Mouse (Mus musculus) C2C12 (cell line): ENCODE data around the gene Gm20388. TPM values are rescaled to one million over a fixed set of nuclear protein-coding genes. Genes with fewer than 3 reads are reported as not detected.

ENCODE experiments used
- H3K27me3 ChIP-seq: one replicate; pipeline ENCODE4 v1.6.1; 2011; ENCODE audit not compliant: control insufficient read depth, insufficient read depth, insufficient read length
- H3K36me3 ChIP-seq: one replicate; pipeline ENCODE4 v1.6.1; 2011; ENCODE audit not compliant: control insufficient read depth, insufficient read depth
- H3K4me3 ChIP-seq: one replicate; pipeline ENCODE4 v1.5.1; 2011; ENCODE audit warnings: mild to moderate bottlenecking, control low read depth; ENCODE audit not compliant: poor library complexity, insufficient read depth, severe bottlenecking
- H3K79me2 ChIP-seq: one replicate; pipeline ENCODE4 v1.6.1; 2011; ENCODE audit not compliant: control insufficient read depth, insufficient read depth
- H3K79me3 ChIP-seq: one replicate; pipeline ENCODE4 v1.6.1; 2011; ENCODE audit warnings: low read depth, control low read depth
- H3ac ChIP-seq: one replicate; pipeline ENCODE3; 2011; ENCODE audit warnings: low read depth; ENCODE audit not compliant: control insufficient read depth, insufficient read length
- CEBPB ChIP-seq: IDR thresholded peaks from one replicate; pipeline ENCODE4 v1.6.1; 2011; ENCODE audit warnings: low read depth, mild to moderate bottlenecking, control low read depth, moderate library complexity
- CTCF ChIP-seq: IDR thresholded peaks from one replicate; pipeline ENCODE4 v1.5.1; 2011; ENCODE audit not compliant: control insufficient read depth, insufficient read depth, insufficient read length
- FOSL1 ChIP-seq: IDR thresholded peaks from one replicate; pipeline ENCODE4 v1.8.0; 2011; ENCODE audit warnings: mild to moderate bottlenecking, low read length; ENCODE audit not compliant: poor library complexity, insufficient read depth, severe bottlenecking
- MAX ChIP-seq: IDR thresholded peaks from one replicate; pipeline ENCODE4 v1.6.1; 2011; ENCODE audit warnings: mild to moderate bottlenecking, control low read depth
- MYOD1 ChIP-seq: IDR thresholded peaks from one replicate; pipeline ENCODE4 v1.6.1; 2011; ENCODE audit warnings: low read depth; ENCODE audit not compliant: control insufficient read depth, insufficient read length
- MYOG ChIP-seq: IDR thresholded peaks from one replicate; pipeline ENCODE4 v1.6.1; 2011; ENCODE audit not compliant: control insufficient read depth, insufficient read length; ENCODE audit errors: extremely low read depth
- USF1 ChIP-seq: IDR thresholded peaks from one replicate; pipeline ENCODE4 v1.6.1; 2011; ENCODE audit warnings: low read depth, mild to moderate bottlenecking, control low read depth, moderate library complexity
- polyA plus RNA-seq: library from polyadenylated mRNA; unstranded; fragments of >200 nt; fragmentation: generic; extraction: Trizol; gene quantifications from one replicate; pipeline ENCODE4 v1.2.1, GENCODE M21; 2012; ENCODE audit warnings: missing spikeins

The Gm20388 gene
- polyA plus RNA-seq, 1 experiment, result 15.0 TPM

DNA sequence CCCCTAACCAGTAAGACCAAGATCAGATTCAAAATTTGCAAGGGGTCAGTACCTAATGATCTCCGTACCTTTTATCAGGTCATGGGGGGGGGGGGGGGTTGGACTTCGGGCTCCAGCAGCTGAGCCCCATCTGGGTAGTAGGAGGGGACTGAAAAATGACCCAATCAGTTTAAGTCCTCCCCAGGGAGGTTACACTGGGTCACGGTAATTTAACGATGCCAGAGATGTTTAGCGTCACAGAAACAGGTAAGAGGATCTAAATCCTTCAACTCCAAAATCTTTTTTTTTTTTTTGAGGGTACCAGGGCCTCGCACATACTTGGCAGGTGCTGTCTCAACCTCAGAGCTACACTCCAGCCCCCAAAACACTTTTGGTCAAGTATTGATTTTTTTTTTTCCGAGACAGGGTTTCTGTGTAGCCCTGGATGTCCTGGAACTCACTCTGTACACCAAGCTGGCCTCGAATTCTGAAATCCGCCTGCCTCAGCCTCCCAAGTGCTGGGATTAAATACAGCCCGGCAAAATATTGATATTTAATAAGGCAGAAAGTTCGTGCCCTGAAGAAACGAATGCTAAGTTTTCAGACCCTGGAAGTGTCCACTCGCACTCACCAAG lies 2465.2 kb downstream of the Gm20388 start:
- Histone ChIP-seq H3K4me3 (peak overlapping the region; percentile 43), H3K27me3 (no peaks in the 10 kb centered on the region)
- TF ChIP-seq FOSL1, result no peak
- TF ChIP-seq USF1, result no peak
- no peak for TF ChIP-seq CTCF
- no peak for TF ChIP-seq MYOG
- no peak for TF ChIP-seq MAX
- TF ChIP-seq CEBPB, result no peak

GRCm38 (mm10) chr8:122376365-122377231 lies 2466.0 kb downstream of the Gm20388 start, which contains the start of gene Zc3h18:
Zc3h18 (plus strand) TSS chr8:122376609.
- TF ChIP-seq MYOG (no peak), USF1 (no peak), CTCF (no peak), CEBPB (no peak), FOSL1 (no peak), MAX (peak; percentile 88), MYOD1 (no peak)
- H3K79me2 ChIP-seq, result peaks cover 51% of the 10 kb centered on the region
- peak within 1 kb of the TSS; percentile 93 for H3ac ChIP-seq
- H3K4me3 ChIP-seq, result peak within 1 kb of the TSS; percentile 76
- H3K36me3 ChIP-seq, result peaks cover 35% of the 10 kb centered on the region
- H3K27me3 ChIP-seq, result no peaks in the 10 kb centered on the region
- H3K79me3 ChIP-seq, result peaks cover 46% of the 10 kb centered on the region

More for the DNA sequence above, 2465.2 kb downstream of the Gm20388 start:
- Histone ChIP-seq H3ac (peak overlapping the region; percentile 52), H3K79me3 (peaks cover 39% of the 10 kb centered on the region), H3K79me2 (peaks cover 44% of the 10 kb centered on the region), H3K36me3 (peaks cover 27% of the 10 kb centered on the region)

DNA sequence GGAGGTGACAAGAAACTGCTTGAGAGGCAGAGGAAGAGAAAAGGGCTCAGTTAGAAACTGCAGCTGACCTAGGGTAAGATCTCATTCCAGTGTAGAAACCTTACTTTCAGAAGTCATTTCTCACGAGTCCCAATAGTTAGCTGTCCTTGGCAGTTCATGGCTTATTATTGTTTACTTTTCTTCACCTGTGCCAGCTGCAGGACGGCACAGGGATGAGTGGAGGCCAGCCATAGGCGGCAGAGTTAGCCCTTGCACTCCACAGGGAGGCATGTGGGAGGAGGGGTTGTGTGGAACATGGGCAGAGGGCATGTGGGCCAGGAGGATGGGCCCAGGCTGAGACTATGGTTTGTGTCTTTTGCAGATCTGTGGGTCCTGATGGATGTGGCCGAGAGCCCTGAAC lies 2472.4 kb downstream of the Gm20388 start:
- H3K36me3 ChIP-seq, result peaks cover 86% of the 10 kb centered on the region
- H3K79me2 ChIP-seq, result peaks cover 88% of the 10 kb centered on the region
- no peak overlapping the region for H3K4me3 ChIP-seq
- no peak for TF ChIP-seq MYOG
- no peak for TF ChIP-seq FOSL1
- no peak for TF ChIP-seq USF1
- TF ChIP-seq CEBPB, result no peak
- TF ChIP-seq MAX, result no peak
- TF ChIP-seq CTCF, result no peak
- no peak for TF ChIP-seq MYOD1
- no peak overlapping the region for H3ac ChIP-seq
- H3K27me3 ChIP-seq, result no peaks in the 10 kb centered on the region
- peaks cover 60% of the 10 kb centered on the region for H3K79me3 ChIP-seq

DNA sequence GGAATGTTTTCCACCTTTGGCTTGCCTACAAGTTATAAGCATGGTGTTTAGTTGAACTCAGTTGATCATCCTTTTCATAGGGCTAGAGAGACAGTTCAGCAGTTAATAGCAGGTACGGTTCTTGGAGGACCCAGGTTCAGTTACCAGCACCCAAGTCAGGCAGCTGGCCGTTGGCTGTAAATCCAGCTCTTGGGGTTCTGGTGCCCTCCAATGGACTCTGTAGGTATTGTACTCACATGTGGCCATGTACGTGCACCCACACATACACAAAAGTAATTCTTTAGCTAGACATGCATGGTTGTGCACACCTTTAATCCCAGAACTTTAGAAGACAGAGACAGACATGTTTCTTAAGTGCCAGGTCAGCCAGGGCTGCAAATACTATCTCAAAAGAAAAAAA lies 2478.7 kb downstream of the Gm20388 start:
- H3ac ChIP-seq, result no peak overlapping the region
- H3K27me3 ChIP-seq, result no peaks in the 10 kb centered on the region
- peaks cover 87% of the 10 kb centered on the region for H3K36me3 ChIP-seq
- TF ChIP-seq MAX, result no peak
- no peak for TF ChIP-seq MYOG
- TF ChIP-seq USF1, result no peak
- no peak for TF ChIP-seq MYOD1
- no peak for TF ChIP-seq CTCF
- TF ChIP-seq FOSL1, result no peak
- no peak for TF ChIP-seq CEBPB
- H3K79me2 ChIP-seq, result peaks cover 26% of the 10 kb centered on the region
- peaks cover 12% of the 10 kb centered on the region for H3K79me3 ChIP-seq
- no peak overlapping the region for H3K4me3 ChIP-seq

GRCm38 (mm10) chr8:122390758-122391157 lies 2480.1 kb downstream of the Gm20388 start:
- no peak overlapping the region for H3ac ChIP-seq
- no peak overlapping the region for H3K4me3 ChIP-seq
- peaks cover 88% of the 10 kb centered on the region for H3K36me3 ChIP-seq
- TF ChIP-seq MYOG (no peak), MAX (no peak), CTCF (no peak), MYOD1 (no peak), CEBPB (no peak), FOSL1 (no peak)
- no peaks in the 10 kb centered on the region for H3K27me3 ChIP-seq
- H3K79me3 ChIP-seq, result peaks cover 4% of the 10 kb centered on the region
- peaks cover 21% of the 10 kb centered on the region for H3K79me2 ChIP-seq
